In genomic region chr11:94997596-94997995, GRCm38 (mm10) we compare ENCODE assay signal across 9 mouse cellular contexts. TPM values are rescaled to one million over a fixed set of nuclear protein-coding genes. Genes with fewer than 3 reads are reported as not detected.
DNase-seq lines count a peak whose midpoint lies in the region; ATAC-seq and TF ChIP-seq lines count a peak whose summit lies in the region.
"Had no signal": no experiment of that assay in that cellular context is flagged by ENCODE, and none has a peak within 500 bp of the region (broad histone marks: within the 10 kb centered on the region; RNA-seq: fewer than 3 reads in every experiment).

No protein-coding gene starts in this region.

- no peak for TF ChIP-seq POLR2A in lung, adult 2 months (IDR thresholded peaks at IDR 0.05; ENCODE audit: borderline replicate concordance, extremely low read depth, low read depth, low read length)
- TF ChIP-seq POLR2A in olfactory bulb, adult 2 months (IDR thresholded peaks at IDR 0.05; ENCODE audit: insufficient read depth, low read depth, low read length) = no peak

- no peak for ATAC-seq in lung, embryonic 14.5 days (ENCODE audit: insufficient read depth)
- 0 out of 2 replicates have a peak, but pooled peaks have one; percentile 22 for ATAC-seq in intestine, embryonic 14.5 days (replicated peaks; ENCODE audit: low FRiP score, low TSS enrichment, low read depth)

- 45% methylated on average over 5 of the region's 5 CpGs for WGBS in lung, embryonic 14.5 days
- 35% methylated on average over 5 of the region's 5 CpGs for WGBS in lung, adult 2 months
- WGBS in intestine, embryonic 14.5 days = 54% methylated on average over 5 of the region's 5 CpGs
- 35% methylated on average over 5 of the region's 5 CpGs for WGBS in olfactory bulb, adult 2 months

- peak overlapping the region; percentile 27 for H3K4me2 ChIP-seq in lung, embryonic 14.5 days
- H3K4me2 ChIP-seq in intestine, embryonic 14.5 days (ENCODE audit: low read length) = no peak overlapping the region

- DNase-seq in lung, embryonic 14.5 days = no peak
- no peak for DNase-seq in lung, adult 2 months
- DNase-seq in c-Kit-positive CD71-positive TER-119-negative erythroid progenitor cells, embryonic 14.5 days (ENCODE audit: low read depth) = peak; percentile 72
- no peak for DNase-seq in intestine, embryonic 14.5 days (ENCODE audit: low spot score)
- no peak for DNase-seq in right cerebral cortex, adult 18-20 months
- no peak for DNase-seq in adipocyte (ENCODE audit: low spot score)

- no peak overlapping the region for H3K27ac ChIP-seq in lung, embryonic 14.5 days (ENCODE audit: low read depth)
- no peak overlapping the region for H3K27ac ChIP-seq in intestine, embryonic 14.5 days (ENCODE audit: low read depth)
- H3K27ac ChIP-seq in olfactory bulb, adult 2 months (ENCODE audit: insufficient read depth, low read depth, low read length) = peak overlapping the region; percentile 30; the same call in 1 of the 2 replicates

- peaks cover 14% of the 10 kb centered on the region for H3K4me1 ChIP-seq in lung, embryonic 14.5 days (ENCODE audit: insufficient read depth)
- H3K4me1 ChIP-seq in lung, adult 2 months (ENCODE audit: control insufficient read depth, insufficient read depth, low read length) = peaks cover 23% of the 10 kb centered on the region
- H3K4me1 ChIP-seq in intestine, embryonic 14.5 days (replicated peaks; ENCODE audit: control insufficient read depth, insufficient read depth, low read length) = peaks cover 48% of the 10 kb centered on the region
- H3K4me1 ChIP-seq in olfactory bulb, adult 2 months (ENCODE audit: control insufficient read depth, insufficient read depth, low read length) = peaks cover 65% of the 10 kb centered on the region

- no peak overlapping the region for H3K9ac ChIP-seq in lung, embryonic 14.5 days
- H3K9ac ChIP-seq in intestine, embryonic 14.5 days (ENCODE audit: low read length) = no peak overlapping the region

- no peak overlapping the region for H3K4me3 ChIP-seq in lung, embryonic 14.5 days (ENCODE audit: low read depth, low read length)
- no peak overlapping the region for H3K4me3 ChIP-seq in lung, adult 2 months (replicated peaks; ENCODE audit: extremely low read depth, low read depth, low read length)
- no peak overlapping the region for H3K4me3 ChIP-seq in intestine, embryonic 14.5 days (ENCODE audit: low read depth, low read length)
- no peak overlapping the region for H3K4me3 ChIP-seq in olfactory bulb, adult 2 months (ENCODE audit: insufficient read depth, low read depth, low read length)

- TF ChIP-seq CTCF in lung, embryonic 14.5 days (IDR thresholded peaks at IDR 0.05; ENCODE audit: low read depth) = no peak
- no peak for TF ChIP-seq CTCF in lung, adult 2 months (IDR thresholded peaks at IDR 0.05; ENCODE audit: insufficient read depth, low read length)
- no peak for TF ChIP-seq CTCF in olfactory bulb, adult 2 months (IDR thresholded peaks at IDR 0.05; ENCODE audit: insufficient read depth, low read depth, low read length)

- no peaks in the 10 kb centered on the region for H3K9me3 ChIP-seq in lung, embryonic 14.5 days (ENCODE audit: low read depth, low read length)
- H3K9me3 ChIP-seq in intestine, embryonic 14.5 days (ENCODE audit: control insufficient read depth, low read length) = no peaks in the 10 kb centered on the region

- H3K27me3 ChIP-seq in lung, embryonic 14.5 days (ENCODE audit: insufficient read depth, low read length) = no peaks in the 10 kb centered on the region
- H3K27me3 ChIP-seq in intestine, embryonic 14.5 days (replicated peaks; ENCODE audit: control insufficient read depth, insufficient read depth, low read length) = no peaks in the 10 kb centered on the region

- H3K36me3 ChIP-seq in lung, embryonic 14.5 days (ENCODE audit: insufficient read depth) = peaks cover 76% of the 10 kb centered on the region
- peaks cover 71% of the 10 kb centered on the region for H3K36me3 ChIP-seq in intestine, embryonic 14.5 days (ENCODE audit: control insufficient read depth, insufficient read depth, low read length)

RNA-seq across cellular contexts. Expression of gene Ppp1r9b, which starts 6.8 kb away (rescaled TPM):
- 13.0 and 14.3 TPM in 2 replicates for polyA plus RNA-seq in lung, embryonic 14.5 days (2014; fragmentation: Nextera tagmentation; extraction: Ambion mirVana)
- 58.7 and 67.7 TPM in 2 replicates for polyA plus RNA-seq in lung, adult 2 months (2012; rRNA removed)
- 11.9 and 12.2 TPM in 2 replicates for polyA plus RNA-seq in intestine, embryonic 14.5 days (2014; fragmentation: Nextera tagmentation; extraction: Ambion mirVana)
- 129 TPM in 1 of 2 replicates, not detected in the other for polyA plus RNA-seq in olfactory bulb, adult 2 months (2012; ENCODE audit: insufficient read depth, insufficient read length, low replicate concordance, missing spikeins)

RNA-seq across cellular contexts. Expression of gene Samd14, which starts 12.1 kb away (rescaled TPM):
- polyA plus RNA-seq in lung, embryonic 14.5 days (2014; fragmentation: Nextera tagmentation; extraction: Ambion mirVana) = 22.7 and 24.5 TPM in 2 replicates
- polyA plus RNA-seq in lung, adult 2 months (2012; rRNA removed) = 5.9 and 7.0 TPM in 2 replicates
- polyA plus RNA-seq in intestine, embryonic 14.5 days (2014; fragmentation: Nextera tagmentation; extraction: Ambion mirVana) = 20.3 and 22.1 TPM in 2 replicates
- not detected in 2 replicates for polyA plus RNA-seq in olfactory bulb, adult 2 months (2012; ENCODE audit: insufficient read depth, insufficient read length, low replicate concordance, missing spikeins)

RNA-seq across cellular contexts. Expression of gene Sgca, which starts 21.5 kb away (rescaled TPM):
- polyA plus RNA-seq in lung, embryonic 14.5 days (2014; fragmentation: Nextera tagmentation; extraction: Ambion mirVana) = 0.35 TPM in 1 of 2 replicates, not detected in the other
- 19.9 and 54.4 TPM in 2 replicates for polyA plus RNA-seq in lung, adult 2 months (2012; rRNA removed)
- polyA plus RNA-seq in intestine, embryonic 14.5 days (2014; fragmentation: Nextera tagmentation; extraction: Ambion mirVana) = 0.22 TPM in 1 of 2 replicates, not detected in the other
- polyA plus RNA-seq in olfactory bulb, adult 2 months (2012; ENCODE audit: insufficient read depth, insufficient read length, low replicate concordance, missing spikeins) = not detected in 2 replicates

RNA-seq across cellular contexts. Expression of gene Hils1, which starts 30.2 kb away (rescaled TPM):
- not detected in 2 replicates for polyA plus RNA-seq in lung, embryonic 14.5 days (2014; fragmentation: Nextera tagmentation; extraction: Ambion mirVana)
- not detected in 2 replicates for polyA plus RNA-seq in lung, adult 2 months (2012; rRNA removed)
- not detected in 2 replicates for polyA plus RNA-seq in intestine, embryonic 14.5 days (2014; fragmentation: Nextera tagmentation; extraction: Ambion mirVana)
- polyA plus RNA-seq in olfactory bulb, adult 2 months (2012; ENCODE audit: insufficient read depth, insufficient read length, low replicate concordance, missing spikeins) = not detected in 2 replicates
- polyA plus RNA-seq: activated CD4-positive, CD25-positive, alpha-beta regulatory T cell, adult 4 months; limb, embryonic 11.5 days had no signal

RNA-seq across cellular contexts. Expression of gene Pdk2, which starts 43.6 kb away (rescaled TPM):
- 24.5 and 27.4 TPM in 2 replicates for polyA plus RNA-seq in lung, embryonic 14.5 days (2014; fragmentation: Nextera tagmentation; extraction: Ambion mirVana)
- 53.0 and 67.3 TPM in 2 replicates for polyA plus RNA-seq in lung, adult 2 months (2012; rRNA removed)
- polyA plus RNA-seq in intestine, embryonic 14.5 days (2014; fragmentation: Nextera tagmentation; extraction: Ambion mirVana) = 26.4 and 29.6 TPM in 2 replicates
- not detected in 2 replicates for polyA plus RNA-seq in olfactory bulb, adult 2 months (2012; ENCODE audit: insufficient read depth, insufficient read length, low replicate concordance, missing spikeins)

Comparison
In these comparisons a context has a peak if more than half of its experiments do, and no peak if none do; other contexts are left out.
1. RNA of gene Sgca, which starts 21.5 kb away (polyA plus RNA-seq): 19.9 to 54.4 TPM in lung, adult 2 months; 0.35 TPM in lung, embryonic 14.5 days, 0.22 TPM in intestine, embryonic 14.5 days and not detected in olfactory bulb, adult 2 months; every median in the first group is over 10 times any median in the second.